Mouse (Mus musculus): ENCODE measurements around the gene Necap2. TPM values are rescaled to one million over a fixed set of nuclear protein-coding genes. Genes with fewer than 3 reads are reported as not detected.

Gene Necap2
- polyA plus RNA-seq, 1 experiment = 68.7 TPM

DNA sequence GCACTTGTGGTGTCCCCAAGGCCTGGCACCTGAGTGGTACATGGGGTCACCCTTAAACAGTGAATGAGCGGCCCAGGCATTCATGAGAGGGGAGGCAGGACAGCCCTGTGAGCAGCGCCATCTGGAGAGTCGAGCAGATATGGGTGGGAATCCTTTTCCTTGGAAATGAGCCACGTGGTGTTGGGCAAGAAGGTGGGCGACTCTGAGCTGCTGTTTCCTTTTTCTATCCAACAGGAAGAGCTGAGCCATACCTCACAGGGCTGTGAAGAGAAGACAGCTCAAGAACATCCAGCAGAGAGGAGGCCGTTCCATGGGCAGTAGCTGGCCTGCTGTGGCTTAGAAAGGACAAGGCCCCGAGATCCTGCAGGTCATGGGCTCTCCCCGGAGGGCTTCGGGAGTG, 10.6 kb upstream of the Necap2 start:
- Histone ChIP-seq H3K4me3 (replicated peaks; ENCODE audit: insufficient read depth, low read depth, low read length) (no peak overlapping the region), H3K4me1 (ENCODE audit: control insufficient read depth, insufficient read depth, low read length) (no peaks in the 10 kb centered on the region), H3K27ac (ENCODE audit: insufficient read depth, low read length) (no peak overlapping the region), H3K27me3 (ENCODE audit: control insufficient read depth, insufficient read depth, low read length) (no peaks in the 10 kb centered on the region)
- TF ChIP-seq CTCF (IDR thresholded peaks at IDR 0.05; ENCODE audit: borderline replicate concordance, insufficient read depth, low read depth, low read length) (no peak), POLR2A (IDR thresholded peaks at IDR 0.05; ENCODE audit: borderline replicate concordance, insufficient read depth, low read length) (no peak)
- 62% methylated on average over 9 of the region's 9 CpGs for WGBS
- DNase-seq = no peak

DNA sequence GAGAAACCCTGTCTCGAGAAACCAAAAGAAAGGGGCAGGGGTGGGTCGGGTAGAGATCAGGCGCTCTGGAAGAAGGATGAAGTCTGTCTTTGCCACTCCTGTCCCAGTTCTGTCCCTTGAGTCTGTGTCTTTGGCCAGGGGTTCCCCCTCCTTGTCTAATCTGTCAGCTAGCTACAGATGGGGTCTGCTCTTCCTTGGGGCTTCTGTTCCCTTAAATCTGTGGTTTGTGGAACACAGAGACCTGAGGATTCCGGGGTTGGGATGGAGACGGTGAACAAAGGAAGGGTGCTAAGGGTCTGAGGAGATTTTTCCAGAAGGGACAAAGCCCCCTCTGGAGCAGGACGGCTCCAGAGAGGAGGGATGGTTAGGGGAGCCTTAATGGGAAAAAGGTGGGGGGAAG, 9.9 kb upstream of the Necap2 start, which contains the start of gene Spata21:
TSS of gene Spata21 (plus strand) at position 301 of the 400 bp plus-strand sequence.
- no peaks in the 10 kb centered on the region for H3K4me1 ChIP-seq (ENCODE audit: control insufficient read depth, insufficient read depth, low read length)
- H3K27ac ChIP-seq (ENCODE audit: insufficient read depth, low read length) = no peak within 1 kb of the TSS
- no peaks in the 10 kb centered on the region for H3K27me3 ChIP-seq (ENCODE audit: control insufficient read depth, insufficient read depth, low read length)
- no peak for DNase-seq
- TF ChIP-seq POLR2A (IDR thresholded peaks at IDR 0.05; ENCODE audit: borderline replicate concordance, insufficient read depth, low read length) (no peak), CTCF (IDR thresholded peaks at IDR 0.05; ENCODE audit: borderline replicate concordance, insufficient read depth, low read depth, low read length) (no peak)
- no peak within 1 kb of the TSS for H3K4me3 ChIP-seq (replicated peaks; ENCODE audit: insufficient read depth, low read depth, low read length)
- WGBS = 78% methylated on average over 6 of the region's 6 CpGs

- WGBS = 77% methylated on average over 10 of the region's 10 CpGs
- no peak overlapping the region for H3K4me3 ChIP-seq (replicated peaks; ENCODE audit: insufficient read depth, low read depth, low read length)
- no peaks in the 10 kb centered on the region for H3K4me1 ChIP-seq (ENCODE audit: control insufficient read depth, insufficient read depth, low read length)
- H3K27me3 ChIP-seq (ENCODE audit: control insufficient read depth, insufficient read depth, low read length) = no peaks in the 10 kb centered on the region
- no peak overlapping the region for H3K27ac ChIP-seq (ENCODE audit: insufficient read depth, low read length)
- no peak for TF ChIP-seq CTCF (IDR thresholded peaks at IDR 0.05; ENCODE audit: borderline replicate concordance, insufficient read depth, low read depth, low read length)
- no peak for TF ChIP-seq POLR2A (IDR thresholded peaks at IDR 0.05; ENCODE audit: borderline replicate concordance, insufficient read depth, low read length)
- no peak for DNase-seq
Measured at GRCm38 (mm10) chr4:141086862-141087261, 8.7 kb upstream of the Necap2 start.

DNA sequence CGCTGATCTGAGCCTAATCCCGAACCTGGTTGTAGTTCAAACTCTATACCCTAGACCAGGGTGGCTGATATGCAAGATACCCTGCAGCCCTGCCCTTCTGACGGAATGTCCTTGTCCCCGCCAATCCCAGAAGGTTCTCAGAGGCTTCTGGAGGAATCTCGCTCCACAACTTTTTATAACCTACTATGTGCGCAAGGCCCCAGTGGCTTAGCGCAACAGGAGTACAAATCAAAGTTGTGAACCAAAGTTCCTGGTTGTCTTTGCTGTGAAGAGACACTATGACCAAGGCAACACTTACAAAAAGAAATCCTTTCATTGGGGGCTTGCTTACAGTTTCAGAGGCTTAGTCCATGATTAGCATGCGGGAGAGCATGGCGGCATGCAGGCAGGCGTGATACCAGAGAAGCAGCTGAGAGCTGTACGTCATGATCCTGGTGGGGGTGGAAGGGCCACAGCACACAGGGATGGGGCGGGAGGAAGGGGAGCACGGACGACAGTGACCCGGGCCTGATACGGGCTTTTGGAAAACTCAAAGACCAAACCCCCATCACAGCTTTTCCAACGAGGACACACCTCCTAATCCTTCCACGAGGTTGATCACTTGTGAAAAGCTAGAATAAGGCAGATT, 467 bp upstream of the Necap2 start:
- Histone ChIP-seq H3K27me3 (ENCODE audit: control insufficient read depth, insufficient read depth, low read length) (no peaks in the 10 kb centered on the region), H3K4me3 (replicated peaks; ENCODE audit: insufficient read depth, low read depth, low read length) (peak overlapping the region; percentile 97), H3K4me1 (ENCODE audit: control insufficient read depth, insufficient read depth, low read length) (peaks cover 9% of the 10 kb centered on the region), H3K27ac (ENCODE audit: insufficient read depth, low read length) (no peak overlapping the region)
- no peak for TF ChIP-seq CTCF (IDR thresholded peaks at IDR 0.05; ENCODE audit: borderline replicate concordance, insufficient read depth, low read depth, low read length)
- TF ChIP-seq POLR2A (IDR thresholded peaks at IDR 0.05; ENCODE audit: borderline replicate concordance, insufficient read depth, low read length) = no peak
- 66% methylated on average over 18 of the region's 18 CpGs for WGBS
- DNase-seq = no peak

- DNase-seq = no peak
- H3K27me3 ChIP-seq (ENCODE audit: control insufficient read depth, insufficient read depth, low read length) = no peaks in the 10 kb centered on the region
- no peak overlapping the region for H3K27ac ChIP-seq (ENCODE audit: insufficient read depth, low read length)
- H3K4me3 ChIP-seq (replicated peaks; ENCODE audit: insufficient read depth, low read depth, low read length) = peak overlapping the region; percentile 97
- TF ChIP-seq CTCF (IDR thresholded peaks at IDR 0.05; ENCODE audit: borderline replicate concordance, insufficient read depth, low read depth, low read length) (no peak), POLR2A (IDR thresholded peaks at IDR 0.05; ENCODE audit: borderline replicate concordance, insufficient read depth, low read length) (no peak)
- H3K4me1 ChIP-seq (ENCODE audit: control insufficient read depth, insufficient read depth, low read length) = peaks cover 14% of the 10 kb centered on the region
- 79% methylated on average over 17 of the region's 17 CpGs for WGBS
Measured at GRCm38 (mm10) chr4:141076761-141077506, 1.2 kb downstream of the Necap2 start.

DNA sequence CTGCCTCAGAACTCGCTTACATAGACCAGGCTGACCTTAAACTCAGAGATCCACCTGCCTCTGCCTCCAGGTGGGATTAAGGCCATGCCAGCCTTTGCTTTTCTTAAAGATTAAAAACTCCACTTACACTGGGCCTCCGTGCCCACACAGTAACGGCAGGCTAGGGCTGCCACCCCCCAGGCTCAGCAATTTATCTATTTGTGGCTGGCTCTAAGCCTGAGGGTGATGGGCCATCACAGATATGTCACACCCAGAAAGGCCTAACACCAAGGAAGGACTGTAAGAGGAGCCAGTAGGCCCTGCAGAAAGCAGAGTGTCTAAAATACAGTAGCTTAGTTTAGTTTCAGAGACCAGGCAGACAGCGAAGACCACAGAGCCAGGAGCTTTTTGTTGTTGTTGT, 4.0 kb downstream of the Necap2 start:
- H3K4me1 ChIP-seq (ENCODE audit: control insufficient read depth, insufficient read depth, low read length) = peaks cover 17% of the 10 kb centered on the region
- 71% methylated on average over 4 of the region's 4 CpGs for WGBS
- no peak for DNase-seq
- H3K4me3 ChIP-seq (replicated peaks; ENCODE audit: insufficient read depth, low read depth, low read length) = no peak overlapping the region
- no peaks in the 10 kb centered on the region for H3K27me3 ChIP-seq (ENCODE audit: control insufficient read depth, insufficient read depth, low read length)
- H3K27ac ChIP-seq (ENCODE audit: insufficient read depth, low read length) = peak overlapping the region; percentile 24; the same call in 1 of the 2 replicates
- TF ChIP-seq POLR2A (IDR thresholded peaks at IDR 0.05; ENCODE audit: borderline replicate concordance, insufficient read depth, low read length) (no peak), CTCF (IDR thresholded peaks at IDR 0.05; ENCODE audit: borderline replicate concordance, insufficient read depth, low read depth, low read length) (no peak)

DNA sequence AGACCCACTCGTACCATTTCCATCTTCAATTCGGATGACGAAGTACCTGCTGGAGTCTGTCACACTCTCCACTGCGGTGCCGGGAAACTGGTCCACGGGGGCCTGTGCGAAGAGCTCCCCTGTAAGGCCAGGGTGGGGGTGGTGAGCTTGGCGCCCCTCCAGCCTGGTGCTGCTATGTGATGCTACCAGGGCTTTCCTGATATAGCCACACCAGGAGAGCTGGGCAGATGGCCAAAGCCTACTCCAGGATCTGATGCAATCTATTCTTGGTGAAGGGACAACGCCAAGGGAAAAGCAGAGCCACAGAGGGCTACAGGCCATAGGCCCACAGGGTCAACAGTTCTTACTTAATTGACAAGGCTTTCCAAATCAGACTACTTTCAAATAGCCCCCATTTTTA, 4.5 kb downstream of the Necap2 start:
- Histone ChIP-seq H3K27ac (ENCODE audit: insufficient read depth, low read length) (peak overlapping the region; percentile 24; the same call in 1 of the 2 replicates), H3K4me3 (replicated peaks; ENCODE audit: insufficient read depth, low read depth, low read length) (no peak overlapping the region), H3K4me1 (ENCODE audit: control insufficient read depth, insufficient read depth, low read length) (peaks cover 17% of the 10 kb centered on the region), H3K27me3 (ENCODE audit: control insufficient read depth, insufficient read depth, low read length) (no peaks in the 10 kb centered on the region)
- DNase-seq = peak; percentile 60 to 72
- 25% methylated on average over 9 of the region's 9 CpGs for WGBS
- TF ChIP-seq POLR2A (IDR thresholded peaks at IDR 0.05; ENCODE audit: borderline replicate concordance, insufficient read depth, low read length) (no peak), CTCF (IDR thresholded peaks at IDR 0.05; ENCODE audit: borderline replicate concordance, insufficient read depth, low read depth, low read length) (no peak)

DNA sequence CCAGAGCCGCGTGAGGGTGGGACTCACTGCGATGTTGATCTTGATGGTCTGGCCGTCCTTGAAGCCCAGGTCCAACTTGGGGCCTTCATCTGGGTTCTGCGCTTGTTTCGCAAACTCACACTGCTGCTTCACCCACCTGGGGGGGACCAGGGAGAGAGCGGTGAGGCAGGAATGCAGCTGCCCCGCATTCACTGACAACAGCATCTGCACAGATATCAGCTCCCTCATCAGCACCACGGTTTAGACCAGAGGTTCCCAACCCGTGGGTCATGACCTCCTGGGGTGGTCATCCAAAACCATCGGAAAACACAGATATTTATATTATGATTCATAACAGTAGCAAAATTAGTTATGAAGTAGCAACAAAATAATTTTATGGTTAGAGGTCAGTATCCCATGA, 5.7 kb downstream of the Necap2 start:
- H3K4me3 ChIP-seq (replicated peaks; ENCODE audit: insufficient read depth, low read depth, low read length) = no peak overlapping the region
- peaks cover 22% of the 10 kb centered on the region for H3K4me1 ChIP-seq (ENCODE audit: control insufficient read depth, insufficient read depth, low read length)
- TF ChIP-seq POLR2A (IDR thresholded peaks at IDR 0.05; ENCODE audit: borderline replicate concordance, insufficient read depth, low read length) (no peak), CTCF (IDR thresholded peaks at IDR 0.05; ENCODE audit: borderline replicate concordance, insufficient read depth, low read depth, low read length) (no peak)
- no peak overlapping the region for H3K27ac ChIP-seq (ENCODE audit: insufficient read depth, low read length)
- WGBS = 93% methylated on average over 11 of the region's 11 CpGs
- H3K27me3 ChIP-seq (ENCODE audit: control insufficient read depth, insufficient read depth, low read length) = no peaks in the 10 kb centered on the region
- DNase-seq = no peak

Data from cerebellum, adult 2 months (tissue).